Mouse (Mus musculus) B cell, adult 67 days (primary cell): ENCODE measurements around the gene Ntrk1. TPM values are rescaled to one million over a fixed set of nuclear protein-coding genes. Genes with fewer than 3 reads are reported as not detected.

ENCODE experiments used
- total RNA-seq, 2 experiments: library from RNA; stranded (reverse); gene quantifications; 4 replicates each; pipeline ENCODE4 v1.2.4; 2023

Ntrk1 gene
- not detected for total RNA-seq

GRCm38 (mm10) chr3:87794922-87795325 is at the start of gene Ntrk1:
Ntrk1 (minus strand) TSS chr3:87795162.

GRCm38 (mm10) chr3:87824206-87824605 is 29.2 kb upstream of the Ntrk1 start, which contains the start of gene Pear1:
Pear1 (minus strand) TSS chr3:87824306.

DNA sequence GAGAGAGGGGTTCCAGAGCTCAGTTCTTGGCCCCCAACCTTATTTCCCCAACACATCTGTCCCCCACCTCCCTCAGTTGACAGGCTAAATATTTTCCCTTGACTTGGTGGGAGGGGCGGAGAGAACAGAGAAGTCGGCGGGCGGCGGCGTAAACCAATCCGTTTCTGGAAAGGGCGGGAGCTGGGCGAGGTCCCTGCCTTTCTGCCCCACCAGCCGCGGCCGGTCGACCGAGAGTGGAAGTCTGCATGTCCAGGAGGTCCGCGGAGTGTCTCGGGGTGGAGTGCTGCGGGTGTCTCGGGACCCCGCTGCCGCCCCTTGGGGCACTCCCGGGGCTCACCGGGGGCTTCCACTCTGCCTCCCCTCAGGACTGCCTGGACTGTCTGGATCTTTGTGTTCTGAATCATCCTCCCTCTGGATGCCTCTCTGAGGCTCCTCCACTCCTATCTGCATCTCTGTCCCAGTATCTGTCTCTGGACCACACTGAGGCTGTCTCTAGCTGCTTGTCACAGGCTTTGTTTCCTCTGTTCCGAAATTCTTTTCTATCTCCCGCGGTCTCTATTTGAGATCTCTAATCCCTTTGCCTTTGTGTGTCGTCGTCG is 1.9 kb upstream of the Ntrk1 start, which contains the start of gene Insrr:
Gene Insrr, plus strand, starts transcription at position 216 of the 599 bp plus-strand sequence.

GRCm38 (mm10) chr3:87748431-87748830 is 46.5 kb downstream of the Ntrk1 start, which contains the start of gene Lrrc71:
Lrrc71 (minus strand) TSS chr3:87748625.

Other genes starting within 250 kb of the Ntrk1 start
- 10 to 100 TPM; 29.8 to 32.2 TPM for gene Arhgef11, start 177.6 kb downstream of the Ntrk1 start, total RNA-seq
- under 1 TPM in 1 of 2 experiments, not detected in 1; 0.67 TPM for gene Lrrc71, start 46.5 kb downstream of the Ntrk1 start, total RNA-seq
- gene Insrr, start 1.8 kb upstream of the Ntrk1 start, total RNA-seq: under 1 TPM in 1 of 2 experiments, not detected in 1; 0.12 TPM
- 10 to 100 TPM; 22.3 to 30.3 TPM for gene Pear1, start 29.1 kb upstream of the Ntrk1 start, total RNA-seq
- gene Sh2d2a, start 51.6 kb upstream of the Ntrk1 start, total RNA-seq: 10 to 100 TPM; 29.2 to 32.6 TPM
- gene Prcc, start 90.4 kb upstream of the Ntrk1 start, total RNA-seq: 10 to 100 TPM; 56.5 to 62.3 TPM
- gene Hdgf, start 111.2 kb upstream of the Ntrk1 start, total RNA-seq: 10 to 100 TPM; 83.0 to 85.0 TPM
- gene Mrpl24, start 124.3 kb upstream of the Ntrk1 start, total RNA-seq: 100 to 1,000 TPM; 134 to 154 TPM
- gene Isg20l2, start 135.2 kb upstream of the Ntrk1 start, total RNA-seq: 10 to 100 TPM; 65.3 to 67.4 TPM
- gene Rrnad1, start 135.6 kb upstream of the Ntrk1 start, total RNA-seq: 10 to 100 TPM; 41.3 to 46.0 TPM
- gene Crabp2, start 153.5 kb upstream of the Ntrk1 start, total RNA-seq: 1 to 10 TPM in 1 of 2 experiments, not detected in 1; 3.1 TPM
- gene Nes, start 175.9 kb upstream of the Ntrk1 start, total RNA-seq: not detected
- gene Bcan, start 205.1 kb upstream of the Ntrk1 start, total RNA-seq: not detected
- gene Hapln2, start 232.4 kb upstream of the Ntrk1 start, total RNA-seq: not detected
- 10 to 100 TPM; 15.8 to 15.9 TPM for gene Gpatch4, start 247.9 kb upstream of the Ntrk1 start, total RNA-seq